Mouse (Mus musculus): ENCODE measurements at regions not wholly inside any gene's neighbourhood (a gene's known extent, or its start where the extent isn't known, plus 50 kb on each side); places are given as distances from the start of the nearest gene placed in this dataset.

DNA sequence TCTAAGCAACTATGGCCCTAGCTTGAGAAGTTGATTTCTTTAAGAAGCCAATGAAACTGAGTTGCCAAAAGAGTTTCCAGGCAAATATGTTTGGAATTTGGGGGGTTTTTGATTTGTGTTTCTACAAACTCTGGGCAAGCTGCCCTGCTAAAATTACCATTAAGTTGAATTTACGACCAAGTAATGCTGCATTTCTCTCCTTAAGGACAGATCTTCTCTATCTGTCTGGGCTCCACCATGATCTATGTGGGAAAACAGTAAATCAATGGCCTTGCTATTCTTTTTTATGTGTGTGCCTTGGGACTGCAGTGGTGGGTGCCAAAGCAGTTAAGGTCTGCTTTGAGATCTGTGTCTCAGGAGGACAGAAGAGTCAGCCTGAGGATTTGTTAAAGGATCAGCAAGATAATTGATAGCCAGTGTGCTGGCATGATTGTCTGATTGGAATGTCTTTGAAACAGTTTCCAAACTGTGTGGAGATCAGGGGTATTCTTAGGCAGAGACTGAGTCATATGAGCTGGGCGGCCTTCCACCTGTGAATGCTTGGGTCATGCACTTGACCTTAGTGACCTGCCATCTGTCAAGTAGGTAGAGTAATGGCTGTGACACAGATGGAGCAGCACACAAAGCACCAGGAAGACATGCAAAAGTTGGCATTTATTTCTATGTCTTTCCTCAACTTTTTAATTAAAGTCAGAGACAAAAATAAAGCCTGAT lies 91.1 kb upstream of the Pmch start:
- DNase-seq: peak; percentile 34 to 47

- DNase-seq: no peak
Measured at GRCm38 (mm10) chr10:88008679-88009078, 82.2 kb upstream of the Pmch start.

DNA sequence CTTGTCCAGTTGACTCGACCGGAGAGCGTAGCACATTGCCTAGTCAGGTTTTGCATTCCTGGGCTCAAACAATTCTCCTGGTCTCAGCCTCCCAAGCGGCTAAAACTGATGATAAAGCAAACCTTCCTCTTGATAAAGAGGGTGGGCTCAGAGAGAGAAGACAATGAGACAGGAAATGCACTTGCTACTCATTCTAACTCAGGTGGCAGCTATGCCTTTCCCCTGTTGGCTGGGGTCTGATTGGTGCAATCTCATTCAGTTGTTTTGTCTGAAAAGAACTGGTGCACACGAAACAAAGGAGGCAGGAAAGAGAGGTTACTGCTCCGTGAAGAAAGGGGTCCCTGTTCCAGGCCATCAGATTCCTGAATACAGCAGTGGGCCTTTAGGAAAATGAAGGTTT lies 80.0 kb upstream of the Pmch start:
- no peak for DNase-seq

- DNase-seq: no peak
Measured at GRCm38 (mm10) chr10:88031978-88032377, 58.9 kb upstream of the Pmch start.
